Mouse (Mus musculus) kidney, postnatal 14 days (tissue): ENCODE data around the gene Ptpre.
A peak's percentile ranks its signal among the peaks of the same experiment; 100 is the strongest.
"Not testable (repeated sequence)": the region's sequence is repeated elsewhere in the genome, so short reads cannot be mapped to it uniquely, and the experiment has no call there.

Experiments
- DNase-seq: peaks from one replicate; pipeline ENCODE4 v3.0.0; 2022; ENCODE audit warnings: mixed read lengths

Gene Ptpre

DNA sequence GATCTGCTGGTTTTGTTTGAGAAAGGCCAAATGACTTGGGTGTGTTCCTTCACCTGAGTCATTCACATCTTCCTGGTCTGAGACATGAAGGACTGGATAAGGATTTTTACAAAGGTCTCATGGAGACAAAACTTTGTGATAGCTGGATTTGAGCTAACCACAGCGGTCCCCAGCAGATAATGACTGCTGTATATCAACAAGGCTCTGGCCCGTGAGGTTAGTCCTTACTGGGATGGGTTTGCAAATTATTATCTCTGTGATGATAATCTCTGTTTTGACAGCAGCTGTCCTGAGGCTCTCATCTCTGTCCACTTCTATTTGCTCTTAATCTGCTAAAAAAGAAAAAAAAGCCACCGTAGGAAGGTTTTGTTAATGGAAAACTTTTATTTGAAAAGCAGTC lies 71.7 kb downstream of the Ptpre start:
- DNase-seq: no peak

DNA sequence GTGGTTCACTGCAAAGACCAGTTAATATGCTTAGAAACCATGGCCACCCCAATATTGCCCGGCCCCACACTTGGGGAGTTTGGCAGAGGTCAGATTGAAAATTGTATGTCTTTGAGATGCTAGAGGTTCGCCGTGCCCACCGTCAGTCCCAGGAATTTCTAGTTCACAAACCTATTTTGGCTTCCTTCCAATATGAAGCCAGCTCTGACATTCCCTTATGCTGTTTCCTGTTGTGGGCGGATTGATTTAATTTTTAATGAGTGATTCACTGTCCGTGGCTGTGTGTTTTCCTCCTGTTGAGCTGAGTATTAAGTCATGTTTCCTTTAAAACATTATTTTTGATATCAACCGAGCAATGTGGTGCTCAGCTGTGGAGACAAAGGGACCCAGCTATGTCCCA lies 72.4 kb downstream of the Ptpre start:
- DNase-seq: peak; percentile 36

DNA sequence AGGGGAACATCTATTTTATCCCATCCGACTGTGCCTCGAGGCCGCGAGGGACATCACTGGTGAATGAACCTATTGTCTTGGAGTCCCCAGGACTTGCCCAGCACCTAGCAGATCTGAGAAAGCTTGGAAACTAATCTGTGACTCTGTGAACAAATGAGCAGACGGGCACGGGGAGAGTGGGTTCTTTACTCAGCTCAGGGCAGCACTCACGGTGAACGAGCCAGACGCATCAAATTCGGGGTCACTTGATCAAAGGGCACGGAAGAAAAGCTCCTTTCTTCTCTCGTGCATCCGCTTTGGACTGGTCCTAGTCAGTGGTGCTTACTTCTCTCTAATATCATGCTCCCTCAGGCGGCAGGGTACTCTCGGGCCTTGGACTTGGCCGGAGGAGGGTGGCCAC lies 75.0 kb downstream of the Ptpre start:
- no peak for DNase-seq

DNA sequence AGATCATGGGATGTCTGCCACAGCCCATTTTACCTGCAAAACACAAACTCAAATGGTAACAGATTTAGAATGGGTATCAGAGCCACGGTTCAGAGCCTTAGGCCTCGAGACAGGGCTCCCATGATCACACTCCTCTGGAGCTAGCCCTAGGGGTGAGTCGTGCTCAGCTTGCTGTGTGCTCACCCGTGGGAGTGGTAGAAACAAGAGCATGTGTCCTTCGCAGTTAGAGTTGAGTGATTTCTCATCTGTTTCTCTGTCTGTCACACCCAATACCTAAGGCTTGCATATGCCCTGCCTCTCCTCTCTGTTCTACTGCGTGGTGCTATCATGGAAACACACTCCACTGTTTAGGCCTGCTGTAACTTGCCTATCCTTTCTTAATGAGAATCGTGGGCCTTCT lies 75.5 kb downstream of the Ptpre start:
- DNase-seq: no peak

DNA sequence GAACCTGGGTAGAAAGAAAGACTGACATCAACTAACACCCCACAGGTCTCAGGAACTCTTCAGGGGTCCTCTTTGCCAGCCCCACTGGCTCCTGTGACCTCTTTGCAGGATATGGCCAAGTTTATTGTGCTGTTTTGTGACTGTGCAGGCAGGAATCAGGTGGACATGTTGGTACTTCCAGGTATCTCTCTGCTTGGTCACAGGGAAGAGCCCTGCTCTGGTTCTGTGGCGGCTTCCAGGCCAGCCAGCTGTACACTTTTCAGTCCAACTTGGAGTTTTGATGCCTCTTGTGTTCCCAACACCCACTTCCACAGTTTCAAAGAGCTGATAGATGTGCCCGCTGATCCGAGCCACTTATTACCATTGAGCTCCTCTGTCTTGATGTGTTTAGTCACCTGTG lies 76.1 kb downstream of the Ptpre start:
- DNase-seq: no peak

DNA sequence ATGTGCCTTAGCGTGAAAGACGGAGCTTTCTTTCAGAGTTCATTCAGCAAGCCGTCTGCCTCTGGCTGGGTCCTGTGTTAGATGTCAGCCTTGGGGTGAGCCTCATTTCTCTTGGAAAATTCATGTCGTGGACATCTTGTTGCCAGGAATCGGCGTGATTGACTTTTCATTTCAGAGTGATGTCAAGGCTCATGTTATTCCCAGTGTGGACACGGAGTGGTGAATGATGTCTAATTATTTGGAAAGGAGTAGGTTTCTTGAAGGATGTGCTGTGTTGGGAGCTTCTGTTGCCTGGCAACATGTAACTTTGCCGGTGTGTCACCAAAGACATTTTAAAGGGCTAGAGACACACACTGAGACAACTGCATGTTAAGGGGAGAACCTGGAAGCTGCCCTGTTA lies 77.6 kb downstream of the Ptpre start:
- DNase-seq: no peak

DNA sequence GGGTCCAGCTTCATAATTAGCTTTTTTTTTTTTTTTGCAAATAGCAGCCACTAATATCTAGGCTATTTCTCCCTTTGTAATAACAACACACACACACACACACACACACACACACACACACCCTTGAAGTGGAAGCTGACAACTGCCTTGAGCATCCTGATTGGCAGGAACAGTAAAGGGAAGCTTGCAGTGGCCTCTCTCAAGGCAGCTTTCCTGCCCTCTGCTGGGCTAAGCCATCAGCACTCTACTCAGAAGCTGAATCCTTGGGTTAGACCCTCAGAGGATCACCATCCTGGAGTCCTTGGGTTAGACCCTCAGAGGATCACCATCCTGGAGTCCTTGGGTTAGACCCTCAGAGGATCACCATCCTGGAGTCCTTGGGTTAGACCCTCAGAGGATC lies 79.2 kb downstream of the Ptpre start:
- not testable (repeated sequence) for DNase-seq

DNA sequence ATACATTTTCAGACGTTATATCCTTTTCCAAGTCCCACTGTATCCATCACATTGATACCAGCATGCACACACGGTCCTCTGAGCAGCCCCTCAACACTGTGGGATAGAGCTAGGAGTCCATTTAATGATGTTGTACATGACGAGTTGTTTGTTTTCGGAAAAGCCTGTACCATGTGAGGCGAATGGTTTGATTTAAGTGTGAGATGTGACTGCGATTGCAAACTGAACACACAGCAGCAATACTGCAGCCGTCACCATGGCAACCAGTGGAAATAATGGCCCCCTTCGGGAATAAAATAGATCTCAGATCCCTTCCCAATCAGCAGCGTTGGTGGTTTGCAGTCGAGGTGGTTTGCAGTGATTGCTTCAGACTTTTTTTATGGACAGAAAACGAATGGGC lies 80.5 kb downstream of the Ptpre start:
- no peak for DNase-seq

DNA sequence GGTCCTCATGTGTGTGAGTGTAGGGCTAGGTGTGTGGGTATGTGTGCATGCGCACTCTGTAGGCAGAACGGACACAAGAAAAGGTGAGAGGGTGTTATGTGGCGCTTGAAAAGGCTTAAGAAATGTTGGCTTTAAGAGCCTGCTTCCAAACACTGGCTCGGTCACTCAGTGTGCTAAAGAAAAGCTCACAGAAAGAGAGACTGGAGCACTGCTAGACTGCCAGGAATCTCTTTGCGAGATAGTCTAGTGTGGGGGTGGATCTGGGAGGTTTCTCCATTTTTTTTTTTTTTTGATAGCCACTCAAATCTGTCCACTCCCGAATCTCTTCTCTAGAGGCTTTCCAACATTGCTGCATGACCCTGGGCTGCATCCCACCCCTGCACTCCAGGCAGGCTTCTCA lies 84.4 kb downstream of the Ptpre start:
- no peak for DNase-seq

DNA sequence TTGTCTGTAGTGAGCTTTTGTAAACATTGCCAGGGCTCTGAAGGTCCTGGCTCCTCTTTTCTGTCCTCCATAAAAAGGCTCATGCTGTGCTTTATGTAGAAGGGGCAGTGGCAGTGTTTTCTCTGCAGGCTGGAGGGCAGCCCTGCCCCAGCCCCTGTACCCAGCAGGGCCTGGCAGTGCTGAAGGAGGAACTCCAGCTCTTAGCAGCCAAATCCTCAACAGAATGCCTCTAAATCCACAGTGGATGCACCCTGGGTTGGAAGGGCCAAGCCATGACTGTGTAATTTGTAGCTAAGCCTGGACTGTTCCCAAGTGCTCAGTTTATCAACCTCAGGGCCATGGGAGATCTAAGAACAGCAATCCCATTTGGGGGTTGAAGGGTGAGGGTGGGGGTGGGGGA lies 85.0 kb downstream of the Ptpre start:
- no peak for DNase-seq

DNA sequence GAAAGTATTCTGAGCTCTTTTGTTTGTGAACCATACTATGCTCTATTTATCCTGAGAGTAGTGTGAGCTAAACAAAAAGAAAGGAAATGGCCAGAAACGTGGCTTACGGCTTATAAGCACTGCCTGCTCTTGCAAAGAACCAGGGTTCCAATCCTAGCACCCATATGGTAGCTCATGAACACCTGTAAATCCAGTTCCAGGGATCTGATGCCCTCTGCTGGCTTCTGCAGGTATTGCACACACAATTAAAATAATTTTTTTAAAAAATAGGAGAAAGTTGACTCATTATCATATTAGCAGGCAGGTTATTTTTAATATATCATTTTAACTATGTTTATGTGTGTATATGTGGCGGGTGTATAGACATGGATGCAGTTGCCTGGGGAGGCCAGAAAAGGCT lies 87.6 kb downstream of the Ptpre start:
- DNase-seq: no peak

DNA sequence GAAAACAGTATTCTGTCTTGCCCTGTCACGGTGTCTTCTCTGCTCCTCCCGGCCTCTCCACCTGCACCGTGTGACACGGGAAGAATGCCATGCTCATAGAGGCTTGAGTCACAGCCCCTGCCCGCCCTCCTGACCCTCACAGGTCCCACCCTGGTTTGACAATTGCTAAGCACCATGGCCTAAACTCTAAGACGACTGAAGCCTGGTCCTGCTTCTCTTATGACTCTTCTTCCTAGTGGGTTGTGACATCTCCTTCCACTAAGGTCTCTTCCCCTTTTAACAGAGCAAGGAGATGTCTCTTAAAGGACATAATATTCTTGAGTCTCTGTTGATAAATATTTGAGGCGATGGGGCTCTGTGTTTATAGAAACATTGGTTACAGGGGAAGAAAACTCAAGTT lies 91.1 kb downstream of the Ptpre start:
- no peak for DNase-seq

DNA sequence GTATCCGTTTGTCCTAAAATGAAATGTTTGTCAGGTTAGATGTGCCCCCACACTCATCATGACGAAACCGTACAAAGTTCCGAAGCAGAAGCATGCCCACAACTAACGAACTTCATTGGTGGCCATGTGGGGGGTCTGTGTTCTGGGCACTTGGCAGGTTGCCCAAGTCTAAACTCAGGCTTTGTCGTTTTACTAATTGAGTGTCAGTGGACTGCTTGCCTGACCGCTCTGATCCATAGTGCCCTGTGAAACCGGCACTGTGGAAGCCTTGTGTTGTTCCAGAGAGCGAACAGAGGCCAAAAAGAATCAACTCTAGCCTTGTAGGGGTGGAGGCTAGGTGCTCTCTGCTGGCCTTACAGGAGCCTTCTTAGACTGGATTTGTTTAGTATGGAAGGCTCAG lies 91.7 kb downstream of the Ptpre start:
- DNase-seq: no peak

DNA sequence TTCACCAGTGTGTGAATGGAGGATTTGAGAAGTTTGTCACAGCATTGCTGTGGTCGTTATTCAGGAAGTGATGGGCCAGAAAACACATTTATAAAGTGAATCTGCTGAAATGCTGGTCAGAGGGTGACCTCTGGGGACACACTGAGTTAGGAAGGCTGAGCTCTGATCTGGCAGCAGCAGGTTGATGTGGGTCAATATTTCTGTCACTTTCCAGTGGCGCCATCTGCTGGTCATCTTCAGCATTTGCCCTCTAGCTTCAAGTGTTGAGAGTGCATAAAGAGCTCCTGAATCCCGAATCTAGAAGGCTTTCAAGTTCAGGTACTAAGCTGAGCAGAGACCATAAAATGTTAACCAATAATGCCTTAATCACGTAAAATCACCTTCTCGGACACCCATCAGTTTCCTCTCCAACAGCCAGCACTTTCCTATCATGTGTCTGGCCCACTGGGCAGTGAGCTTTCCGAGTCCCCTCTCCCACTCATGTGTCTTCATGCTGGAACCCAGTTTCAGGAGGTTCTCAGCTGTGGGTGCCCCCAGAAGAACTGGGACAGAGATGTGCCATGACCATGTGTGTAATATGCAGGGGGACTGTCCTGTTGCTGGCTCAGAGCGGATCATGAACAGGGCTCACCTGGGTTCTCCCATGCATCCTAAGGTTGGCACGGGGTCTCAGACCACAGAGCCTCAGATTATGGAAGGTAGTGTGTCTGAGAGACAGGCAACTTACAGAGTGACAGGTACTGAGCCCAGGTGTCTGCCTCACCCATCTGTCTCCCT lies 94.7 kb downstream of the Ptpre start:
- DNase-seq: peak; percentile 81

DNA sequence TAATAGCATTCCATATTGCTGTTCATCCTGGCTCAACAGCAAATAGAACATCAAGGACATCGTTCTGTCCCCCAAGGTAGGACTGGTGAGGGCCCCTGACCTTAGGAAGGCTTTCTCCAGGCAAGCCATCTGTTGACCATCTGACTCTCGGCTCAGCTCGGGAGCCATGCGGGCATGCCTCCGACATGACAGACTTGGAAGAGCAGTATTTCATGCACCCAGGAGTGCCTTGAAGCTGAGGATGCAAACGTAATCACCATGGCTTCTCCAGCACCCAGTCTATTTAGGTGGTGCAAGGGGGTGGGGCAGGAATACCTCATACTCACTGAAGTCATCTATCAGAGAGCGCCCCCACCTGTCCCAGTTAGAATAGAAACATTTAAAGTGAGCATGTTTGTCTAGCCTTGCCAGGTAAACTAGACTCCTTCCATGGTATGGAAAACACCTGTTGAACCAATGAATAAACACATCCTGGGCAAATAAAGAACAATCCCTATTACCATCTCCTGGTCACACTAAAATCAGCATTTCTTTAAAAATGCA lies 95.5 kb downstream of the Ptpre start:
- no peak for DNase-seq

DNA sequence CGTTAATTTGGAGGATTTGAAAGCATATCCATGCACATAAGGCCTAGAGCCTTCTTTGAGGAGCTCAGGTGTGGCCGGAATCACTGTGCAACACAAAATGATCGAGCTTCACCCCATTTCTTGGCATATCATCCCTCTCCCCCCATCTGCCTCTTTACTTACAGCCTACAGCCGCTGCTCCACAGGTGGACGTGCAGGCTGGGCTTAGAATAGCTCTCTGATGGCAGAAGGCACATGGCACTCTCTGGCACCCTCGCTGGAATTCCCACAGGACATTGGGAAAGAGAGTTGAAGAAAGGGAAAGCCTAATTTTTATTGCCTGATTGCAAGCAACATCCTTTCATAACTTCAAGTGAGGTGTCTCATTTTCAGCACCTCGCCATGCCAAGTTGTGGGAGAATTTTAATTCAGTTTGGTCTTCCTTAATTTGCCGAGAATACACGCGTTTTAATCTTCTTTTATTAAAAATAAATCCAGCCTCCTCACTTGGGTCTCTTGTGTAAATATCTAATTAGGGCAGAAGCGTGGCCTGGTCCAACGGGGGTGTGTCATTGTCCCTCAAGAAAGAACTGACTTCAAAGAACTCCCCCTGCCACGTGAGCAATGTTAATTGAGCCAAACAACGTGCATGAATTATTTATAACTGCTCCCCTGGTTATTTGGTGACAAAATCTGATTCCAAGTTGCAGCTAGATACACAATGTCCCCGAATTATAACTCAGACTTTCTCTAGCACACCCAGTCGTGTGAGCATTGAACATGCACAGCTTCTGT lies 97.8 kb downstream of the Ptpre start:
- DNase-seq: no peak

DNA sequence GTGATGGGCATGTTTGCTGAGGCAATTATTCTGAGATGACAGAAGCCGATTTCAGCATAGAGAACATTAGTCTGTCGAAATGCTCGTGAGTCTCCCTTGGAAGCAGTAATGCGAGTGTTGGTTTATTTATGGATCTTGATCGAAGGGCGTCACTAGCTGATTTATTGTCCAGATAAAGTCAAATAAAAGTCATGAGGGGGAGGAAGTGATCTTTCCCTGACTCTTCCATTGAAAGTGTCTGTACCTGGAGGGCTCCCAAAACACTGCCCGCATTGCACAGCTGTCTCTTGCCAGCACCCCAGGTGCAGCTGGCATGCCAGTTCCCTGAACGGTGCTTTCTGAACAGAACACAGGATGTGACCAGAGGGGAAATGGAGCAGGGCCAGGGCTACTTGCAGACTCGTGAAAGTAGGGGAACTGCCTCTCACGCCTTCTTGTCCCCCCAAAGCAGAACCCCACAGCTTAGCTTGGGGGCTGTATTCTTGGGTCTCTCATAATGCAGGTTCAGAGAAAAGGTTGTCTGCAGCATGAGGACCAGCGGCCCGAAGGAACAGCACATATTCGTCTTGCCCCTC lies 100.2 kb downstream of the Ptpre start:
- DNase-seq: no peak

DNA sequence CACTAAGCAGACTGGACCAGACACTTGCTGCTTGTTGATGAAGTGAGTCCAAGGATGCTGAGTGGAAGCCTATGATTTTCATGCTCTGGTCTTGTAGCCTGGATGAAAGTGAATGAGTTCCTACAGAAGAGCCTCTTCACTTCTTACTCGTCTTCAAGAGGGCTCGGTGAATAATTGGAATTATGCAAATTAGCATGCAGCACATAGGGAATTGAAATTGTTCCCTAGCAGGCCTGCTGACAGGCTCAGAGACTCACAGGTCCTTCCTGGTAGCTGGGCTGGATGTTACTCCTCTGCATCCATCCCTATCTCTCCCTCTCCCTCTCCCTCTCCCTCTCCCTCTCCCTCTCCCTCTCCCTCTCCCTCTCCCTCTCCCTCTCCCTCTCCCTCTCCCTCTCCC lies 102.1 kb downstream of the Ptpre start:
- no peak for DNase-seq

DNA sequence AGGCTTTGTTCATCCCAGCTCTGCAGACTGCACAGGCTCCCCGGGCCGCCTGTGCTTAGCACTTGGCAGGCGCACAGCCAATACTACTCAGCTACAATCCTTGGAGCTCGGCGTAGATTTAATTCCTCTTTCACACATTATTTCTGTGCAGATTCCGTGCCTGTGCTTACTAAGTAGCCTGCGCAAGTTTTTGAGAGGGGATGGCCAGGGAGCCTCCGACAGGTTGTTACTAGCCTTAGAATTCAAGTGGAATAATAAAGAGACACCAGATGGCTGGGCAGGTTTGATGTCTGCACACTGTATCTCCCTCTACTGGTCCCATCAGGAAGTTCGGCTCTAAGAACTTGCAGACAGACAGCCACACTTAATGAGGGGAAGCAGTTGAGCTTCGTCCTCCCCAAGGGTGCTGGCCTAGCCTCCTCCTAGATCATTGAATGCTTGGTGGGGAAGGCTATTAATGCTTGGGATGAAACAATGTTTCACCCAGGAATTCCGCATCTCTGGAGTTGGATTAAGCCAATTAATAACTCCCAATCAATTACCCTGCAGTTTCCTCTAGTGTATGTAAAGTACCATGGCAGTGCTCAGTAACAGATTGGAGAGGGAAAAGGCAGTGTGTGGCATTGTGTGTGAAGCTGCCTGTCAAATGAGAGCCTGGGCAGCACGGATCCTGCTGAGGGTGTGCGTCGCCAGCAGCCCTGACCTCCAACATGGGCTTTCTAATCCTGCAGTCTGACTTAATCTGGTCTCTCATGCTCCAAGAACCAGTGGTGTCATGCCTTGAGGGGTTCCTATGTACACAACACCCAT lies 104.6 kb downstream of the Ptpre start:
- DNase-seq: peak; percentile 41

DNA sequence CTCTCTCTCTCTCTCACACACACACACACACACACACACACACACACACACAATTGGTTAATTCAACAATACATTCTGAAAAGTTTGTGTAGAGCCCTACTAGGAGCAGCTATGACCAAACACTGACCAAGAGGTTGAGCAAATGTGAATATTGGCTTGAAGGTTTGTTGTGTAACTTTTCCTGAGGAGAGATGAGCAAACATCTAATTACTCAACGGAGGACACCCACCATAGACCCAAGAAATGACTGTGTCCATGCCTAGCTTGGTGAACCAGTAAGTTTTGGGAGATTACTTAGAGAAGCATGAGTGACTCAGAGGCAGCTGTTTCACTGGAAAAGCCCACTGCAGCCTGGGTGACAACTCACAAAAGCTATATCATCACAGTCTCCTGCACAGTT lies 107.2 kb downstream of the Ptpre start:
- DNase-seq: no peak

DNA sequence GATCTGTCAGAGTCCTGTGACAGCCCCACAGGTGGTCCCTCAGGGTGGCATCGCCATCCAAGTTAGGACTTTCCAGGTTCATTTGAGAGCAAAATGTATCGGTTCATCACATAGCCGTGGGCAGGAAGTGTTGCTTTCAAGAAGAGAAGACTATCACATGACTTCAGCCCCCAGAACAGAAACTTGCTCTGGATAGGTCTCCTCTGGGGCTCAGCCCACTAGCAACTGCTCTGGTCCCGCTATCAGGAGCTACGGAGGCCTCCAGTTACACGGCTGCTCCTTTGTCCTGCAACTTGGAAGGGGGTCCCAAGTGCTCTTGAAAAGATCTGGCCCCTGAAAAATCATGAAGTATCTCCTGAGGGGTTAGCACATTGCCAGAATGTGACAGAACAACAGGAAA lies 109.7 kb downstream of the Ptpre start:
- no peak for DNase-seq

DNA sequence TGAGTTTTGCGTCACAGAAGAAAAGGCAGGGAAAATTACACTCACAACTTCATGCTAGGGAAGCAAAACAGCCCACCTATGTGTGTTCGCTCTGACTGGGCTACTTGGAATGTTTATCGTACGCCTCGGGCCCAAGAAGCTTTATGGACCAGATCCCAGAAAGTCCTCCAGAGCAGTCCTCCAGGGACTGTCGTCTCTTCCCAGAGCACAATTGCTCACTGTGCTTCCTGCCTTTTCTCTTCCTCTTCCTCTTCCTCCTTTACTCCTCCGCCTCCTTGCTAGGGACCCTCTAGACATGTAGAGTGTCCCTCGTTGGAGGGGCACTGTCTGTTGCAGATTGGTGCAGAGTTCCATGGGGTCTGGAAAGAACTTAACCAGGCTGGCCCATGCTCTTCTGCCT lies 111.5 kb downstream of the Ptpre start:
- DNase-seq: no peak

DNA sequence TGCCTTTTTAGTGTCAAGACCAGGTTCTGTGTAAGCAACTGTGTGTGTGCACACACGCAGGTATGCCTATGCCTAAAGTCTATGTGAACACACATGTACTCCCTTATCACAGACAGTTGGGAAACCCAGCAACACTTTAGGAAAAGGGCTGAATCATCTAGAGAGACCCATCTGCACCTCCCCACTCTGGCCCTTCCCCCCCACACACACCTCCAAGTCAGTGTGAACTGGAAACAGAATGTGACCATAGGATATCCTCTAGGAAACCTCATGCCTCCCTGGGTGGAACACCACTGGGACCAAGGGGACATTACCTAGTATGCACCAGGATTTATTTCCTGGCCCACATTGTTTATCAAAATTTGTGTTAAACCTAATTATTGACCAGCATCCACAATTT lies 112.0 kb downstream of the Ptpre start:
- no peak for DNase-seq
